Mouse (Mus musculus): ENCODE measurements at regions not wholly inside any gene's neighbourhood (a gene's known extent, or its start where the extent isn't known, plus 50 kb on each side); places are given as distances from the start of the nearest gene placed in this dataset.

GRCm38 (mm10) chr7:134611371-134611770 is 59.1 kb upstream of the Dock1 start:
- ATAC-seq (replicated peaks) = no peak
- WGBS = 63% methylated on average over 9 of the region's 9 CpGs
- H3K4me2 ChIP-seq = no peak overlapping the region

GRCm38 (mm10) chr7:134612175-134612633 is 58.2 kb upstream of the Dock1 start:
- Histone ChIP-seq H3K9me3 (no peaks in the 10 kb centered on the region), H3K4me1 (no peaks in the 10 kb centered on the region), H3K36me3 (replicated peaks) (no peaks in the 10 kb centered on the region), H3K4me2 (no peak overlapping the region), H3K27me3 (replicated peaks) (no peaks in the 10 kb centered on the region), H3K4me3 (no peak overlapping the region), H3K27ac (no peak overlapping the region), H3K9ac (no peak overlapping the region)
- WGBS = 74% methylated on average over 4 of the region's 4 CpGs
- ATAC-seq (replicated peaks) = no peak

More at GRCm38 (mm10) chr7:134611371-134611770, 59.1 kb upstream of the Dock1 start:
- Histone ChIP-seq H3K4me3 (no peak overlapping the region), H3K9ac (no peak overlapping the region), H3K27me3 (replicated peaks) (no peaks in the 10 kb centered on the region), H3K4me1 (no peaks in the 10 kb centered on the region), H3K27ac (no peak overlapping the region), H3K36me3 (replicated peaks) (no peaks in the 10 kb centered on the region), H3K9me3 (no peaks in the 10 kb centered on the region)

GRCm38 (mm10) chr7:134619220-134619975 is 51.1 kb upstream of the Dock1 start:
- WGBS = 34% methylated on average over 2 of the region's 2 CpGs
- Histone ChIP-seq H3K4me2 (no peak overlapping the region), H3K4me1 (no peaks in the 10 kb centered on the region), H3K4me3 (no peak overlapping the region), H3K36me3 (replicated peaks) (no peaks in the 10 kb centered on the region), H3K27ac (no peak overlapping the region), H3K9ac (no peak overlapping the region), H3K27me3 (replicated peaks) (no peaks in the 10 kb centered on the region), H3K9me3 (no peaks in the 10 kb centered on the region)
- no peak for ATAC-seq (replicated peaks)

GRCm38 (mm10) chr7:134620006-134620405 is 50.4 kb upstream of the Dock1 start:
- H3K4me3 ChIP-seq = no peak overlapping the region
- H3K9me3 ChIP-seq = no peaks in the 10 kb centered on the region
- no peak overlapping the region for H3K27ac ChIP-seq
- WGBS = 82% methylated on average over 5 of the region's 5 CpGs
- no peak for ATAC-seq (replicated peaks)
- no peaks in the 10 kb centered on the region for H3K27me3 ChIP-seq (replicated peaks)
- H3K4me1 ChIP-seq = no peaks in the 10 kb centered on the region
- H3K9ac ChIP-seq = no peak overlapping the region
- no peaks in the 10 kb centered on the region for H3K36me3 ChIP-seq (replicated peaks)
- H3K4me2 ChIP-seq = no peak overlapping the region

All from midbrain, embryonic 15.5 days (tissue).